Mouse (Mus musculus): ENCODE data around the gene Taf13.

GRCm38 (mm10) chr3:108562777-108563271, 8.7 kb upstream of the Taf13 start:
- TF ChIP-seq CTCF (IDR thresholded peaks at IDR 0.05; ENCODE audit: borderline replicate concordance, insufficient read depth, low read length) (no peak), POLR2A (IDR thresholded peaks at IDR 0.05; ENCODE audit: low read depth, low read length) (no peak; the same call in 1 of the 2 replicates)
